Mouse (Mus musculus) embryonic facial prominence, embryonic 11.5 days (tissue): ENCODE measurements around the gene Slc2a5. TPM values are rescaled to one million over a fixed set of nuclear protein-coding genes. Genes with fewer than 3 reads are reported as not detected.

Experiments
- ATAC-seq: fragments of 200-750 bp; cut with Nextera tagmentation; replicated peaks from 2 replicates; pipeline ENCODE4 v1.8.0; 2017; ENCODE audit warnings: low read depth; ENCODE audit not compliant: insufficient number of reproducible peaks, low FRiP score, low TSS enrichment
- DNase-seq: peaks from one replicate; pipeline ENCODE4 v3.0.0-alpha.2; 2015; ENCODE audit warnings: low spot score
- H3K27ac ChIP-seq: fragments of 300-500 bp; sonication (generic); replicated peaks from 2 replicates; pipeline ENCODE4 v1.5.1; 2014; ENCODE audit warnings: mild to moderate bottlenecking, low read depth, low read length, control low read depth
- H3K27me3 ChIP-seq: fragments of 300-500 bp; sonication (generic); 2 replicates; pipeline ENCODE4 v1.6.1; 2014; ENCODE audit warnings: mild to moderate bottlenecking, low read length, moderate library complexity, mixed read lengths; ENCODE audit not compliant: control insufficient read depth, insufficient read depth
- H3K36me3 ChIP-seq: fragments of 300-500 bp; sonication (generic); replicated peaks from 2 replicates; pipeline ENCODE4 v1.6.1; 2014; ENCODE audit warnings: low read depth, mild to moderate bottlenecking, low read length, moderate library complexity, mixed read lengths; ENCODE audit not compliant: control insufficient read depth, insufficient read depth
- H3K4me1 ChIP-seq: fragments of 300-500 bp; sonication (generic); 2 replicates; pipeline ENCODE4 v1.6.1; 2014; ENCODE audit warnings: low read length, mixed read lengths; ENCODE audit not compliant: control insufficient read depth, insufficient read depth
- H3K4me2 ChIP-seq: fragments of 300-500 bp; sonication (generic); 2 replicates; pipeline ENCODE4 v1.6.1; 2014; ENCODE audit warnings: low read depth, mild to moderate bottlenecking, control low read depth, low read length, moderate library complexity
- H3K4me3 ChIP-seq: fragments of 300-500 bp; sonication (generic); 2 replicates; pipeline ENCODE4 v1.5.1; 2014; ENCODE audit warnings: low read depth, low read length, control low read depth
- H3K9ac ChIP-seq: fragments of 300-500 bp; sonication (generic); replicated peaks from 2 replicates; pipeline ENCODE4 v1.6.1; 2014; ENCODE audit warnings: mild to moderate bottlenecking, control low read depth, low read length
- H3K9me3 ChIP-seq: fragments of 300-500 bp; sonication (generic); replicated peaks from 2 replicates; pipeline ENCODE4 v1.6.1; 2016; ENCODE audit warnings: mild to moderate bottlenecking, low read length, inconsistent platforms, mixed read lengths; ENCODE audit not compliant: control insufficient read depth
- WGBS: fragments of 180-500 bp; shearing (Covaris S2); extraction: QIAGEN DNeasy Blood & Tissue Kit; methylation state at CpG from one replicate; pipeline ENCODE4 v1.1.7; 2014; 5-methylcytosine and 5-hydroxymethylcytosine counted together
- polyA plus RNA-seq: library from polyadenylated mRNA; unstranded; fragments of >200 nt; fragmentation: Nextera tagmentation; extraction: Ambion mirVana; gene quantifications from 2 replicates; pipeline ENCODE4 v1.2.1, GENCODE M21; 2014

Gene Slc2a5
- polyA plus RNA-seq, 1 experiment from 2014 or later = 0.90 TPM

DNA sequence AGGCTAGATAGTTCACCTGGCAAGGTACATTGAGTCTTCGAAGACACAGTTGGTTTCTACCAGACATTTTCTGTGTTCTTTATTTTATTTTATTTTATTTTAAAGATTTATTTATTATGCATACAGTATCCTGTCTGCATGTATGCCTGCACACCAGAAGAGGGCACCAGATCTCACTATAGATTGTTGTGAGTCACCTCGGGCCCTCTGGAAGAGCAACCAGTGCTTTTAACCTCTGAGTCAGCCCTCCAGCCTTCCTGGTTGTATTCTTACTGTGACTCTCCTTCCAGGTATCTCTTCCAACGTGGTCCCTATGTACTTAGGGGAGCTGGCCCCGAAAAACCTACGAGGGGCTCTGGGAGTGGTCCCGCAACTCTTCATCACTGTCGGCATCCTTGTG, 16.2 kb downstream of the Slc2a5 start:
- Histone ChIP-seq H3K4me1 (no peaks in the 10 kb centered on the region), H3K4me2 (no peak overlapping the region), H3K27me3 (no peaks in the 10 kb centered on the region), H3K27ac (no peak overlapping the region), H3K36me3 (no peaks in the 10 kb centered on the region), H3K9ac (no peak overlapping the region), H3K4me3 (no peak overlapping the region), H3K9me3 (no peaks in the 10 kb centered on the region)
- 85% methylated on average over 7 of the region's 7 CpGs for WGBS
- ATAC-seq (no peak), DNase-seq (no peak)

DNA sequence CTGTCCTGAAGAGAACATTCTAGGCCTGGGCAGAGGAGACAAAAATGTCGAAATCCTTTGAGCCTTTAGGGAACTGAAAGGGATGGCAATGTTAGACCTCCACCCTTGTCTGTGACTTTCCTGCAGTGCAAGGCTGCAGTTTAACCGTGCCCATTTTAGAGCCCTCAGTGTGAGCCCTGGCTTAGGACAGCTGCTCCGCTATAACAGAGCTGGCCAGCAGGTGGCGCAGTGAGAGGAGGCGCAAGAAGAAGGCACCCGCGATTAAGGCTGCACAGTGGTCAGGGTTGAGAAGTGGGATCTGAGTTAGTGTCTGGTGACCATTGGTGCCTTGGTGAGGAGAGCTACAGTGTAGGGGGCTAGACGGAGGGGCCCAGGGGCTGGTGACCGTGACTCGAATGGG, 17.6 kb downstream of the Slc2a5 start:
- Histone ChIP-seq H3K4me1 (no peaks in the 10 kb centered on the region), H3K27ac (no peak overlapping the region), H3K9ac (no peak overlapping the region), H3K4me3 (no peak overlapping the region), H3K9me3 (no peaks in the 10 kb centered on the region), H3K36me3 (no peaks in the 10 kb centered on the region), H3K27me3 (no peaks in the 10 kb centered on the region), H3K4me2 (no peak overlapping the region)
- DNase-seq = peak; percentile 82
- WGBS = 7% methylated on average over 10 of the region's 10 CpGs
- ATAC-seq = peak; percentile 40; the same call in 1 of the 2 replicates

DNA sequence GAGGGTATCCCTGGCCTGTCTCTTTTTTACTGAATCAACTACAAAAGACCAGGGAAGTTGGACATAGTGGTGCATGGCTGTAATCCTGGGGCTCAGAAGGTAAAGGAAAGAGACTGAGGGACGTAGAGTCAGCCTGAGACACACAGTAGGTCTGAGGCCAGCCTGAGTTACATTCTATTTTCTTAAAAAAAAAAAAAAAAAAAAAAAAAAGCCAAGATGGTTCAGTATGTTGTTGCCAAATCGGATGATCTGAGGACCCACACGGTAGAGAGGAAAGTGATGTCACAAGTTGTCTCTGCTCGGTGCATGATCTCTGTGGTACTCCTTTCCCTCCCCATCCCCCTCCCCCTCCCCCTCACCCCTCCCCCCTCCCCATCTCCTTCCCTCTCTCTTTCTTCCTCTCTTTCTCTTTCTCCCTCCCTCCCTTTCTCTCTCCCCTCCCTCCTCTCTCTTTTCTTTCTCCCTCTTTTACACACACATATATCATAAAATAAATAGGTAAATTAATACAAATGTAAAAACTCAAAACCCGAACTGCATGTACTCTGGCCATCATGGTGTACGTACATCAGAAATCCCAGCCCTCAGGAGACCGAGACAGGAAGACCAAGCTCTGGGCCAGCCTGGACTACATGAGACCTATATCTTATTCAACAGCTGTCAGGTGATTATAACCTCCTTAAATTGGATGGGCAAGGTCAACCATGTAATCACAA, 18.4 kb downstream of the Slc2a5 start:
- no peak for ATAC-seq
- Histone ChIP-seq H3K9me3 (no peaks in the 10 kb centered on the region), H3K36me3 (no peaks in the 10 kb centered on the region), H3K9ac (no peak overlapping the region), H3K4me2 (no peak overlapping the region), H3K4me3 (no peak overlapping the region), H3K27me3 (no peaks in the 10 kb centered on the region), H3K4me1 (no peaks in the 10 kb centered on the region), H3K27ac (no peak overlapping the region)
- 85% methylated on average over 7 of the region's 7 CpGs for WGBS
- no peak for DNase-seq

DNA sequence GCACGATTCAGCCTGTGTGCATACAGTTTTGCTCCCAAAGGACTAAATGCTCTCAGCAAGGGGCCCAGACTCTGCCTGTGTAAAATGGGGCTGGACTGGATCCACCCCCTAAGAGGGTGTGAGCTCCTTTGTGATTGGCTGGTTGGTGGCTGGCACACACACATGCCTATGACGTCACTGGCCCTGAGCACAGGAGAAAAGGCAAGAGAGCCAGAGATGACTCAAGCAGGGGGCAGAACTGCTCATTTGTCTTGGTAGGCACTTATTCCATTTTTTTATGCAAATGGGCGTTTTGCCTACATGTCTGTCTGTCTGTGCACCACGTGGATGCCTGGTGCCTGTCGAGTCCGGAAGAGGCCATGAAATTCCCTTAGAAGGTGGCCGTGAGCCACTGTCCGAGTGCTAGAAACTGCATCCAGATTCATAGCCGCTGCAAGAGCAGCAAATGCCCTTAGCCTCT, 19.0 kb downstream of the Slc2a5 start:
- DNase-seq (peak; percentile 84), ATAC-seq (peak; percentile 50; the same call in 1 of the 2 replicates)
- H3K9ac ChIP-seq = no peak overlapping the region
- no peak overlapping the region for H3K4me3 ChIP-seq
- H3K27ac ChIP-seq = no peak overlapping the region
- WGBS = 20% methylated on average over 9 of the region's 9 CpGs
- peak overlapping the region; percentile 34 for H3K4me2 ChIP-seq
- H3K27me3 ChIP-seq = no peaks in the 10 kb centered on the region
- H3K4me1 ChIP-seq = no peaks in the 10 kb centered on the region
- no peaks in the 10 kb centered on the region for H3K36me3 ChIP-seq
- H3K9me3 ChIP-seq = no peaks in the 10 kb centered on the region

DNA sequence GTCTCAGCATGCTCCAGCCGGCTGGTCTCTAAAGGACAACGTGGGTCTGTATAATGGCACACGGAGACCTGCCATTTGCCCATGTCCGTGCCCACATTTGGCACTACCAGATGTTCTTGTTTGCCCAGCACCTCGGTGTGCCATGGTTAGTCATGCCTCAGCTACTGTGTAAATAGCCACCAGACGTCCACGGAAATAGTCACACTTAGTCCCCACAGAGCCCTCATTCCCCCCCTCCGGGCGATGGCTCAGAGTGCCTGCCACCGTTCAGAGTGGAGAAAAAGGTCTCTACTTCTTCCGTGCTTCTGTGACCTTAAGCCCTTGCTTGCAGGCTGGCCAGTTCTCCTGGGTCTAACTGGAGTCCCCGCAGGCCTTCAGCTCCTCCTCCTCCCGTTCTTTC, 20.0 kb downstream of the Slc2a5 start:
- Histone ChIP-seq H3K36me3 (no peaks in the 10 kb centered on the region), H3K4me3 (no peak overlapping the region), H3K27me3 (no peaks in the 10 kb centered on the region), H3K9me3 (no peaks in the 10 kb centered on the region), H3K4me1 (no peaks in the 10 kb centered on the region), H3K27ac (no peak overlapping the region), H3K4me2 (no peak overlapping the region), H3K9ac (no peak overlapping the region)
- no peak for ATAC-seq
- DNase-seq = no peak
- WGBS = 69% methylated on average over 13 of the region's 13 CpGs

DNA sequence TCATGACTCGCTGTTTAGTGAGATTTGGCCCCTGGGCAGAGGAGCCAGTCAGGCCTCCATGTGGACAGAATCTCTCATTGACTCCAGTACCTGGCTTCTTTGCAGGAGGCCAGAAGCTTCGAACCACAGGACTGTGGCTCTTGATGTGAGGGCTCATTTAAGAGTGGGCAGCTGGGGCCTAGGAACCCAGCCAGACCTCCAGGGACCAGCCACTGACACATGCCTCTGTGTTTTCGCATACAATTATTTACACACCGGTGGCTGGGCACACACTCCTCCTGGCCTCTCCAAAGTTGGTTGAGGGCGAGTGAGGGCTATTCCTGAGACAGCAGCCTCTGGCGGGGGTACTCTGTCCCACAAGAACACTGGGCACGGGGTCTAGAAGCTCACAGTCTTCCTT, 21.3 kb downstream of the Slc2a5 start:
- no peaks in the 10 kb centered on the region for H3K4me1 ChIP-seq
- no peak overlapping the region for H3K4me3 ChIP-seq
- H3K4me2 ChIP-seq = no peak overlapping the region
- DNase-seq (no peak), ATAC-seq (no peak)
- H3K9me3 ChIP-seq = no peaks in the 10 kb centered on the region
- no peak overlapping the region for H3K27ac ChIP-seq
- H3K9ac ChIP-seq = no peak overlapping the region
- no peaks in the 10 kb centered on the region for H3K36me3 ChIP-seq
- no peaks in the 10 kb centered on the region for H3K27me3 ChIP-seq
- 84% methylated on average over 7 of the region's 7 CpGs for WGBS

DNA sequence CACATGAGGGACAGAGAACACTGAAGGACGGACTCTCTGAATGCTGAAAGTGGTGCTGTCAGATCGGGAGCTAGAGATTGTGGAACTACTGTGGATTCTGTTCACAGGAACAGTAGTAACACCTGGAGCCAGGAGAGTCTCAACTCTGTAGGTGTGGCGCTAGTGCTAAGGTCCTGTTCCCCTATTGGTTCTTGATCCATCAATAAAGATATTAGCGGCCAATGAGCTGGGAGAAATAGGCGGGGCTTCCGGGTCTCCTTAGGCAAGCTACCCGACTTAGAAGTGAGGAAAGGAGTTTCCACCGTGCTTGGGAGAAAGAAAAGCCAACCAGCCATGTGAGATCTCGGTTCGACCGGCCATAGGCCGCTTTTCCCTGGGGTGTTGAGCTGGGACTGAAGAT, 25.2 kb downstream of the Slc2a5 start:
- Histone ChIP-seq H3K27ac (no peak overlapping the region), H3K4me1 (no peaks in the 10 kb centered on the region), H3K36me3 (no peaks in the 10 kb centered on the region), H3K4me2 (no peak overlapping the region), H3K9ac (no peak overlapping the region), H3K9me3 (no peaks in the 10 kb centered on the region), H3K27me3 (no peaks in the 10 kb centered on the region), H3K4me3 (no peak overlapping the region)
- WGBS = 18% methylated on average over 12 of the region's 12 CpGs
- no peak for ATAC-seq
- DNase-seq = peak; percentile 26

DNA sequence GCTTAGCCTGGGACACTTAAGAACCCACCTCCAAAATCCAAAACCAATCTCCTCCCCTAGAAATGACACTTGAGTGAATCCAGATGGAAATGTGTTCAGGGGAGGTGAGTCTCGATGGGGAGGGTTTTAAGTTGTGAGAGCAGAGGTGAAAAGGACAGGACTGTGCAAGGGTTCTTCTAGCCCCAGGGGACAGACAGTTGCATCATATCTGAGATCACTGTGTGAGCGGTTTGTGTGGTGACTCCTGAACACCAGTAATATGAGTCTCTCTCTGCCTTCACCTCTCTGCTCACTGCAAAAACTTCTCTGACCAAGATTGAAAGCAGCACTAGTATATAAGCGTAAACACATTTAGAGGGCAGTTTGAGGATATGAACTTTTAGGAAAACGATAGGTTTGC, 27.2 kb downstream of the Slc2a5 start:
- no peak overlapping the region for H3K4me2 ChIP-seq
- 51% methylated on average over 4 of the region's 4 CpGs for WGBS
- DNase-seq (peak; percentile 37), ATAC-seq (no peak)
- no peaks in the 10 kb centered on the region for H3K4me1 ChIP-seq
- no peak overlapping the region for H3K27ac ChIP-seq
- no peaks in the 10 kb centered on the region for H3K36me3 ChIP-seq
- H3K4me3 ChIP-seq = no peak overlapping the region
- H3K27me3 ChIP-seq = no peaks in the 10 kb centered on the region
- no peak overlapping the region for H3K9ac ChIP-seq
- H3K9me3 ChIP-seq = no peaks in the 10 kb centered on the region
